Mouse (Mus musculus) midbrain, embryonic 11.5 days (tissue): ENCODE measurements around the gene Tmx1. TPM values are rescaled to one million over a fixed set of nuclear protein-coding genes. Genes with fewer than 3 reads are reported as not detected.

Experiments
- ATAC-seq: fragments of 200-750 bp; cut with Nextera tagmentation; 2 replicates; pipeline ENCODE4 v1.8.0; 2017; ENCODE audit warnings: moderate TSS enrichment, moderate library complexity; ENCODE audit not compliant: low FRiP score
- DNase-seq: peaks from one replicate; pipeline ENCODE4 v3.0.0; 2015; ENCODE audit warnings: low spot score; ENCODE audit errors: missing footprints
- H3K27ac ChIP-seq: fragments of 300-500 bp; sonication (generic); 2 replicates; pipeline ENCODE4 v1.5.1; 2014; ENCODE audit warnings: low read depth, low read length
- H3K27me3 ChIP-seq: fragments of 300-500 bp; sonication (generic); 2 replicates; pipeline ENCODE4 v1.6.1; 2014; ENCODE audit warnings: mild to moderate bottlenecking, low read length, moderate library complexity, mixed read lengths; ENCODE audit not compliant: control insufficient read depth, insufficient read depth
- H3K36me3 ChIP-seq: fragments of 300-500 bp; sonication (generic); 2 replicates; pipeline ENCODE4 v1.6.1; 2014; ENCODE audit warnings: mild to moderate bottlenecking, low read length, moderate library complexity, mixed read lengths; ENCODE audit not compliant: control insufficient read depth, insufficient read depth
- H3K4me1 ChIP-seq: fragments of 300-500 bp; sonication (generic); 2 replicates; pipeline ENCODE4 v1.6.1; 2014; ENCODE audit warnings: low read length; ENCODE audit not compliant: control insufficient read depth, insufficient read depth
- H3K4me2 ChIP-seq: fragments of 300-500 bp; sonication (generic); 2 replicates; pipeline ENCODE4 v1.6.1; 2014; ENCODE audit warnings: mild to moderate bottlenecking, moderate library complexity
- H3K4me3 ChIP-seq: fragments of 300-500 bp; sonication (generic); 2 replicates; pipeline ENCODE4 v1.5.1; 2014; ENCODE audit warnings: low read depth, low read length
- H3K9ac ChIP-seq: fragments of 300-500 bp; sonication (generic); 2 replicates; pipeline ENCODE4 v1.6.1; 2014; ENCODE audit warnings: low read length
- H3K9me3 ChIP-seq: fragments of 300-500 bp; sonication (generic); 2 replicates; pipeline ENCODE4 v1.6.1; 2016; ENCODE audit warnings: low read length; ENCODE audit not compliant: control insufficient read depth
- WGBS: fragments of 180-500 bp; shearing (Covaris S2); extraction: QIAGEN DNeasy Blood & Tissue Kit; methylation state at CpG from one replicate; pipeline ENCODE4 v1.1.7; 2014; 5-methylcytosine and 5-hydroxymethylcytosine counted together
- polyA plus RNA-seq: library from polyadenylated mRNA; unstranded; fragments of >200 nt; fragmentation: Nextera tagmentation; extraction: Ambion mirVana; gene quantifications from 2 replicates; pipeline ENCODE4 v1.2.1, GENCODE M21; 2014

Gene Tmx1
- polyA plus RNA-seq, 1 experiment from 2014 or later, result 135 TPM

- DNase-seq (peak; percentile 89), ATAC-seq (peak; percentile 67)
- Histone ChIP-seq H3K4me3 (no peak overlapping the region), H3K9ac (no peak overlapping the region), H3K4me1 (0 out of 2 replicates have a peak, but pooled peaks cover 2% of the 10 kb centered on the region), H3K4me2 (no peak overlapping the region), H3K36me3 (no peaks in the 10 kb centered on the region), H3K9me3 (no peaks in the 10 kb centered on the region), H3K27ac (no peak overlapping the region), H3K27me3 (no peaks in the 10 kb centered on the region)
- WGBS, result 30% methylated on average over 8 of the region's 8 CpGs
Observed at GRCm38 (mm10) chr12:70430307-70430950, 22.5 kb upstream of the Tmx1 start.

GRCm38 (mm10) chr12:70431428-70431827 lies 21.5 kb upstream of the Tmx1 start:
- no peak for DNase-seq
- Histone ChIP-seq H3K36me3 (no peaks in the 10 kb centered on the region), H3K4me2 (no peak overlapping the region), H3K27me3 (no peaks in the 10 kb centered on the region), H3K4me3 (no peak overlapping the region), H3K27ac (no peak overlapping the region), H3K9ac (no peak overlapping the region), H3K9me3 (no peaks in the 10 kb centered on the region), H3K4me1 (0 out of 2 replicates have a peak, but pooled peaks cover 2% of the 10 kb centered on the region)
- 75% methylated on average over 5 of the region's 5 CpGs for WGBS
- ATAC-seq, result no peak

DNA sequence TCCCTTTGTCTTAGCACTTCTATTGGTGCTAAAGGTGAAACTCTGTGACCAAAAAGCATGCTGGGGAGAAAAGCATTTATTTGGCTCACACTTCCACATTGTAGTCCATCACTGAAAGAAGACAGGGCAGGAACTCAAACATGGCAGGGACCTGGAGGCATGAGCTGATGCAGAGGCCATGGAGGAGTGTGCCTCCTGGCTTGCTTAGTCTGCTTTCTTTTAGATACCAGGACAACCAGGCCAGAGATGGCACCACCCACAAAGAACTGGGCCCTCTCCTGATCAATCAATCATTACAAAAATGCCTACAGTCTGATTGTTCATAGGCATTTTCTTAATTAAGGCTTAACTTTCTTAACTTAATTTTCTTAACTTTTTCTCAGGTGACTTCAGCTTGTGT lies 2.9 kb upstream of the Tmx1 start:
- H3K9me3 ChIP-seq, result no peaks in the 10 kb centered on the region
- H3K4me3 ChIP-seq, result no peak overlapping the region
- no peaks in the 10 kb centered on the region for H3K27me3 ChIP-seq
- DNase-seq (no peak), ATAC-seq (no peak)
- H3K36me3 ChIP-seq, result no peaks in the 10 kb centered on the region
- no peak overlapping the region for H3K4me2 ChIP-seq
- H3K4me1 ChIP-seq, result peaks cover 7% of the 10 kb centered on the region
- no peak overlapping the region for H3K9ac ChIP-seq
- no peak overlapping the region for H3K27ac ChIP-seq

- Histone ChIP-seq H3K4me2 (no peak overlapping the region), H3K9me3 (no peaks in the 10 kb centered on the region)
- WGBS, result 90% methylated on average over 3 of the region's 3 CpGs
Observed at GRCm38 (mm10) chr12:70451533-70451932, 1.4 kb upstream of the Tmx1 start.

GRCm38 (mm10) chr12:70452143-70452542 lies 752 bp upstream of the Tmx1 start:
- Histone ChIP-seq H3K9me3 (no peaks in the 10 kb centered on the region), H3K27ac (no peak overlapping the region), H3K4me2 (peak overlapping the region; percentile 68; the same call in 1 of the 2 replicates), H3K36me3 (no peaks in the 10 kb centered on the region), H3K4me3 (no peak overlapping the region), H3K4me1 (peaks cover 7% of the 10 kb centered on the region), H3K9ac (no peak overlapping the region), H3K27me3 (no peaks in the 10 kb centered on the region)
- 88% methylated on average over 2 of the region's 2 CpGs for WGBS
- DNase-seq (no peak), ATAC-seq (no peak)

More at GRCm38 (mm10) chr12:70451533-70451932, 1.4 kb upstream of the Tmx1 start:
- H3K27ac ChIP-seq, result no peak overlapping the region
- no peak overlapping the region for H3K4me3 ChIP-seq
- no peaks in the 10 kb centered on the region for H3K27me3 ChIP-seq
- ATAC-seq (no peak), DNase-seq (peak; percentile 53)
- H3K36me3 ChIP-seq, result no peaks in the 10 kb centered on the region
- H3K4me1 ChIP-seq, result peaks cover 7% of the 10 kb centered on the region
- H3K9ac ChIP-seq, result no peak overlapping the region

DNA sequence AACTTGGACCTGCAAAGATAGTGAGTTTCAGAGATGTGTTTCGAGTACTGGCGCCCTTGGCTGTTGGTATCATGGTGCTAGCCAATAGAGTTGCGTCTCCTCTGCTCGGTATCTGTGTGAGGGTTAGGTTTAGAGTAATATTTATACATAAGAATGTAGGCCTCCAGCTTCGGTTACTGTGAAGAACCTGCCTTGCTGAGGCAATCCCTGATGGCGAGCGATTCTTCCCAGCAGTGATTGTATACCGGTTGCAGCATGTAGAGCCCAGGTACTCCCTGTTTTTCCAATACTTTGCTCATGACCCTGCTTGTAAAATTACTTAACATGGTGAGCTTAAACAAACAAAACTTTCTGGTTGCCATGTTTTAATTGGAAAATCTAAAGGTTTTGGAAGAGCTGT lies 2.3 kb downstream of the Tmx1 start:
- Histone ChIP-seq H3K36me3 (peaks cover 13% of the 10 kb centered on the region; the same call in 1 of the 2 replicates), H3K4me3 (no peak overlapping the region), H3K27me3 (no peaks in the 10 kb centered on the region), H3K27ac (no peak overlapping the region), H3K9ac (no peak overlapping the region), H3K9me3 (no peaks in the 10 kb centered on the region), H3K4me1 (peaks cover 7% of the 10 kb centered on the region), H3K4me2 (no peak overlapping the region)
- ATAC-seq (no peak), DNase-seq (peak; percentile 70)
- 94% methylated on average over 8 of the region's 8 CpGs for WGBS

- ATAC-seq (no peak), DNase-seq (no peak)
- Histone ChIP-seq H3K27ac (no peak overlapping the region), H3K4me3 (no peak overlapping the region), H3K27me3 (no peaks in the 10 kb centered on the region), H3K9me3 (no peaks in the 10 kb centered on the region), H3K36me3 (peaks cover 13% of the 10 kb centered on the region; the same call in 1 of the 2 replicates), H3K9ac (no peak overlapping the region), H3K4me1 (no peaks in the 10 kb centered on the region; the same call in none of the 2 replicates), H3K4me2 (no peak overlapping the region)
- 100% methylated on average over 1 of the region's 1 CpGs for WGBS
Observed at GRCm38 (mm10) chr12:70459546-70459945, 6.7 kb downstream of the Tmx1 start.

GRCm38 (mm10) chr12:70464016-70464415 lies 11.1 kb downstream of the Tmx1 start:
- Histone ChIP-seq H3K9me3 (no peaks in the 10 kb centered on the region), H3K4me3 (no peak overlapping the region), H3K4me1 (no peaks in the 10 kb centered on the region), H3K36me3 (peaks cover 12% of the 10 kb centered on the region; the same call in 1 of the 2 replicates), H3K4me2 (no peak overlapping the region), H3K9ac (no peak overlapping the region), H3K27me3 (no peaks in the 10 kb centered on the region), H3K27ac (no peak overlapping the region)
- 91% methylated on average over 4 of the region's 4 CpGs for WGBS
- peak; percentile 53 for DNase-seq
- no peak for ATAC-seq

- Histone ChIP-seq H3K27ac (no peak overlapping the region), H3K36me3 (no peaks in the 10 kb centered on the region), H3K9ac (no peak overlapping the region), H3K9me3 (no peaks in the 10 kb centered on the region), H3K27me3 (no peaks in the 10 kb centered on the region), H3K4me2 (no peak overlapping the region), H3K4me3 (no peak overlapping the region), H3K4me1 (no peaks in the 10 kb centered on the region)
- peak; percentile 61 for DNase-seq
- ATAC-seq, result no peak
- WGBS, result 82% methylated on average over 3 of the region's 3 CpGs
Observed at GRCm38 (mm10) chr12:70475336-70475735, 22.4 kb downstream of the Tmx1 start.
